Mouse (Mus musculus) midbrain, embryonic 10.5 days (tissue): Measurements from ENCODE around the gene Enox2. TPM values are rescaled to one million over a fixed set of nuclear protein-coding genes. Genes with fewer than 3 reads are reported as not detected.
"Not testable (repeated sequence)": the region's sequence is repeated elsewhere in the genome, so short reads cannot be mapped to it uniquely, and the experiment has no call there.

Source experiments
- DNase-seq: peaks from one replicate; pipeline ENCODE4 v3.0.0-alpha.2; 2017; ENCODE audit warnings: low spot score
- H3K27ac ChIP-seq: fragments of 300-500 bp; sonication (generic); replicated peaks from 2 replicates; pipeline ENCODE4 v1.5.1; 2016; ENCODE audit warnings: mild to moderate bottlenecking
- H3K27me3 ChIP-seq: fragments of 300-500 bp; sonication (generic); 2 replicates; pipeline ENCODE4 v1.6.1; 2016; ENCODE audit warnings: low read depth, mild to moderate bottlenecking; ENCODE audit not compliant: poor library complexity, severe bottlenecking
- H3K36me3 ChIP-seq: fragments of 300-500 bp; sonication (generic); 2 replicates; pipeline ENCODE4 v1.6.1; 2016; ENCODE audit warnings: mild to moderate bottlenecking, moderate library complexity
- H3K4me1 ChIP-seq: fragments of 300-500 bp; sonication (generic); 2 replicates; pipeline ENCODE4 v1.6.1; 2016
- H3K4me3 ChIP-seq: fragments of 300-500 bp; sonication (generic); 2 replicates; pipeline ENCODE4 v1.5.1; 2016; ENCODE audit warnings: mild to moderate bottlenecking, moderate library complexity
- H3K9me3 ChIP-seq: fragments of 300-500 bp; sonication (generic); replicated peaks from 2 replicates; pipeline ENCODE4 v1.6.1; 2016; ENCODE audit warnings: mild to moderate bottlenecking
- WGBS: fragments of 180-500 bp; shearing (Covaris S2); methylation state at CpG from one replicate; pipeline ENCODE4 v1.1.7; 2016; 5-methylcytosine and 5-hydroxymethylcytosine counted together
- polyA plus RNA-seq: library from polyadenylated mRNA; unstranded; fragments of >200 nt; fragmentation: Nextera tagmentation; extraction: Ambion mirVana; gene quantifications from 2 replicates; pipeline ENCODE4 v1.2.1, GENCODE M21; 2016

The Enox2 gene
- polyA plus RNA-seq, 1 experiment from 2014 or later, result 8.2 TPM

DNA sequence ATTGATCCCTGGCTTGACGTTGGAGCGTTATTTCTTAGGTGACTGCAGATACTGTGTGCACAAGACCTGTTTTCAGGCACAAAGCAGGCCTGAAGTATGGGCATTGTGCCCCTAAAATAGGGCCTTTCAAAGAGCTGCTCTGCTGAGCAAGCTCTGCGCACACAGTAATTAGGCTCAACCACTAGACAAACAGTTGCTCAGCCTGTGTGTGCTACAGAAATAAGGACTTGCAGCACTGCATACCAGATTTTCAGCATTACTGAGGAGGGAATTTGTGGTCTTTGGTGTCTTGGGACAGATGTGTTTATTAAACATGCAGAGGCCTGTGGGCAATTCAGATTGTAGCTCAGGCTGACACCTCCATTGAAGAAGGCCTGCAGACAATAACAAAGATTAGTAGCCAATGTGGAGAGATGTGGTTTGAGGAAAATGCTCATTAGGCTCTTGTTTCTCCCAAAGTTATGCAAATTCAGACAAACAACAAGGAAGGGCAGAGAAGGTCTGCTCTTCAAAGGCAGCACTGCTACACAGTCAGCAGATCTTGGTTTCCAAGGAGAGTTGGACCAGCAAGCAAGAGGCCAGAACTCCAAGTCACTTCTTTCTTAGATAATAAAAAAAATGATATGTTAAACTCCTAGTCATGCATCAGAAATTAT is 163.2 kb downstream of the Enox2 start:
- Histone ChIP-seq H3K9me3 (no peaks in the 10 kb centered on the region), H3K27me3 (no peaks in the 10 kb centered on the region; the same call in 1 of the 2 replicates), H3K4me1 (peaks cover 13% of the 10 kb centered on the region), H3K4me3 (no peak overlapping the region), H3K27ac (peak overlapping the region; percentile 18; the same call in 1 of the 2 replicates), H3K36me3 (no peaks in the 10 kb centered on the region)
- DNase-seq, result peak; percentile 18
- 40% methylated on average over 3 of the region's 3 CpGs for WGBS

DNA sequence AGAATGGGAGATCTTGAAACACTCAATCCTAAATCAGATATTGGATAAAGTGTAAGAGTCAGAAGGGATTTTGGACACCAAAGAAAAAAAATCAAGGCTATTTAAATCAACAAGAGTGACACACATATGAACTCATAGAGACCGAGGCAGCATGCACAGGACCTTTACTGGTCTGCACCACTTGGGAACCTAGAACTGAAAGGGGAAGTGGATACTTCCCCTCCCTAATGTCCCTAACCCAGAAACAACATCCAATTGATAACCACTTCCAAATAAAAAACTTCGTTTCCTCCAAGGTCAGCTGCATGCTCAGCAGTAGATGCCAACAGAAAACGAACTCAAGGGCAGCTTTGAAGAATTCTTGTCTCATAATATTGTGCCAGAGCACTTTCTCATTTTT is 171.6 kb downstream of the Enox2 start:
- WGBS, result 85% methylated on average over 3 of the region's 3 CpGs

GRCm38 (mm10) chrX:49112412-49112811 is 175.6 kb downstream of the Enox2 start:
- WGBS, result 28% methylated on average over 3 of the region's 3 CpGs
- Histone ChIP-seq H3K4me3 (no peak overlapping the region), H3K27ac (no peak overlapping the region), H3K36me3 (no peaks in the 10 kb centered on the region), H3K27me3 (no peaks in the 10 kb centered on the region), H3K9me3 (no peaks in the 10 kb centered on the region), H3K4me1 (no peaks in the 10 kb centered on the region)
- DNase-seq, result no peak

More for the DNA sequence above, 171.6 kb downstream of the Enox2 start:
- H3K4me1 ChIP-seq, result no peaks in the 10 kb centered on the region
- no peaks in the 10 kb centered on the region for H3K27me3 ChIP-seq
- no peaks in the 10 kb centered on the region for H3K9me3 ChIP-seq
- H3K27ac ChIP-seq, result no peak overlapping the region
- no peak overlapping the region for H3K4me3 ChIP-seq
- no peak for DNase-seq
- H3K36me3 ChIP-seq, result no peaks in the 10 kb centered on the region

- H3K9me3 ChIP-seq, result not testable (repeated sequence)
Observed at GRCm38 (mm10) chrX:49100542-49100941, 187.5 kb downstream of the Enox2 start.

GRCm38 (mm10) chrX:49096249-49096648 is 191.8 kb downstream of the Enox2 start:
- DNase-seq, result peak; percentile 12

More at GRCm38 (mm10) chrX:49100542-49100941, 187.5 kb downstream of the Enox2 start:
- not testable (repeated sequence) for H3K27me3 ChIP-seq, H3K4me1 ChIP-seq, H3K36me3 ChIP-seq, H3K27ac ChIP-seq, H3K4me3 ChIP-seq, DNase-seq
- 89% methylated on average over 1 of the region's 1 CpGs for WGBS

DNA sequence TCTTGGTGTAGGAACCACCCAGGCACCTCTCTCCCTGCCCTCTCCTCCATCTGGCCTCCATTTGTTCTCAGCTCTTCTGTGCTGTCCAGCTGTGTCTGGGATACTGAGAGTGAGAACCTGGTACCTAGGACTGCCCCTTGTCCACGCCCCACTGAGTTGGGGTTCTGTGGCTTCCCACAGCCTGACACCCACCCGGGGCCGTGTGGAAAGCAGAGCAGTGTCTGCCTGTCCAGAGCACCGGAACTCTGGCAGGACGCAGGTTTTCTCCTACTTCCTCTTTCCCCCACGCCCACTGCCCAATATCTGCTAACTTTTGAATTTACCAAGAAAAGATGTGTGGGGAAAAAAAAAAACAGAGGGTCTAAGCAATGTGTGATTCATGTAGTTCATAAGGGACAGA is 213.0 kb downstream of the Enox2 start:
- H3K27me3 ChIP-seq, result no peaks in the 10 kb centered on the region
- DNase-seq, result no peak
- no peaks in the 10 kb centered on the region for H3K9me3 ChIP-seq
- H3K36me3 ChIP-seq, result no peaks in the 10 kb centered on the region
- no peaks in the 10 kb centered on the region for H3K4me1 ChIP-seq
- WGBS, result 82% methylated on average over 6 of the region's 6 CpGs
- H3K4me3 ChIP-seq, result no peak overlapping the region
- H3K27ac ChIP-seq, result no peak overlapping the region

More at GRCm38 (mm10) chrX:49096249-49096648, 191.8 kb downstream of the Enox2 start:
- Histone ChIP-seq H3K36me3 (no peaks in the 10 kb centered on the region), H3K9me3 (no peaks in the 10 kb centered on the region), H3K27me3 (no peaks in the 10 kb centered on the region), H3K27ac (no peak overlapping the region), H3K4me1 (peaks cover 6% of the 10 kb centered on the region; the same call in 1 of the 2 replicates), H3K4me3 (no peak overlapping the region)
- WGBS, result 76% methylated on average over 2 of the region's 2 CpGs

- WGBS, result 86% methylated on average over 3 of the region's 3 CpGs
- no peaks in the 10 kb centered on the region for H3K36me3 ChIP-seq
- no peak for DNase-seq
- no peaks in the 10 kb centered on the region for H3K27me3 ChIP-seq
- no peaks in the 10 kb centered on the region for H3K4me1 ChIP-seq
- no peak overlapping the region for H3K27ac ChIP-seq
- no peak overlapping the region for H3K4me3 ChIP-seq
- no peaks in the 10 kb centered on the region for H3K9me3 ChIP-seq
Observed at GRCm38 (mm10) chrX:49073563-49073962, 214.5 kb downstream of the Enox2 start.

DNA sequence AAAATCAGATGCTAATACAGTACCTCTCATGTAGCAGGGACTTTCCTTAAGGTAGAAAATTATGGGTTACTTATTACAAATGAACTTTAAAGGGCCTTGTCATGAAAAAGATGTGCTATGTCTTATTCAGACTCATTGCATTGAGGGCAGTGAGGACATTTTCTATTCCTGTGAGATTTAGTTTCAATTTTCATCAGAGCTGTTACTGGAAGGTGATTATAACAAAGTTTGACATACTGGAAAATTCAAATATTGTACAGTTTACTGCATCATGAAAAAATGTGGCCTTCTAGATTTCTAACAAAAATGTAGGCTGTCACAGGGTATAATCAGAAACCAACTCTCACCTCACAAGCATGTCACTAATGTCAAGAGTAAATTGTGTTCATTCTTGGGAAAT is 242.9 kb downstream of the Enox2 start:
- H3K36me3 ChIP-seq, result no peaks in the 10 kb centered on the region
- no peak for DNase-seq

GRCm38 (mm10) chrX:49009746-49010145 is 278.3 kb downstream of the Enox2 start:
- WGBS, result 65% methylated on average over 5 of the region's 5 CpGs
- H3K4me3 ChIP-seq, result no peak overlapping the region

More for the DNA sequence above, 242.9 kb downstream of the Enox2 start:
- H3K27ac ChIP-seq, result no peak overlapping the region
- no peaks in the 10 kb centered on the region for H3K27me3 ChIP-seq
- H3K4me1 ChIP-seq, result no peaks in the 10 kb centered on the region
- H3K4me3 ChIP-seq, result no peak overlapping the region
- H3K9me3 ChIP-seq, result no peaks in the 10 kb centered on the region

DNA sequence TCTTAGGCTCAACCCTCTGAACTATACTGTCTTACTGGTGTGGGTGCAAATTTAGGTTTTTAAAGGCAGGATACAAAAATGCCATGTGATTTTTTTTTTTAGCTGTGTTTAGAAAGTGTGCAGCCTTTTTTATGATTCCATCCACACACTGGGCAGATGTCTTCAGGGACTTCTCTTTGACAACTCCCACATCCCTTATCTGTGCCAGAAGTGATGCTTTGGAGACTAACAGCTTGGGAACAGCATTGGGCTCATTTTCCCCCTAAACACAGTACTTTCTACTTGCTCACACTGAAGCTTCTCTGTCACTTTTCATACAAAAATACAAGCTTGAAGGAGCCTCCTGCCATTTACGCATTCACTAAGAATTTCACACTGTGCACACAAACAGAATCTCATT is 282.4 kb downstream of the Enox2 start:
- WGBS, result 94% methylated on average over 1 of the region's 1 CpGs
- no peaks in the 10 kb centered on the region for H3K27me3 ChIP-seq
- no peak overlapping the region for H3K27ac ChIP-seq
- H3K4me3 ChIP-seq, result no peak overlapping the region
- no peak for DNase-seq
- H3K9me3 ChIP-seq, result no peaks in the 10 kb centered on the region
- H3K36me3 ChIP-seq, result no peaks in the 10 kb centered on the region
- H3K4me1 ChIP-seq, result no peaks in the 10 kb centered on the region

More at GRCm38 (mm10) chrX:49009746-49010145, 278.3 kb downstream of the Enox2 start:
- Histone ChIP-seq H3K27me3 (no peaks in the 10 kb centered on the region), H3K27ac (no peak overlapping the region), H3K9me3 (no peaks in the 10 kb centered on the region), H3K36me3 (no peaks in the 10 kb centered on the region), H3K4me1 (no peaks in the 10 kb centered on the region)
- DNase-seq, result no peak

DNA sequence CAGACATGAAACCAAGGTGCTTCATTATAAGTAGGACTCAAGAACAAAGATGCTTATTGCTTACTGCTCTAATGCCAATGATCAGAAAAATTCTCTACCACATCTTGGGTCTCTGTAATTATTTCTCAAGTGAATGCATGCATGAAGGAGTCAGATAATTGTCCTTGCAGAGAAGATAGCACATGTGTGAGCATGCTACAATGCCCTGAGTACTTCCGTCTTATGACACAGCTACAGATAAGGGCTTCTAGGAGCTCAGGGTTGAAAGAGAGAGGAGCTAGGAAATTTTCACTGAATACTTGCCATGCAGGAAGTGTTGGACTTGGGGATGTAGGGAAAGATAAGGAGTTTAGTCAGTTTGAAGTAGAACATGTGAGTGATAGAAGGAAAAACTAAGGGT is 285.2 kb downstream of the Enox2 start:
- WGBS, result 86% methylated on average over 1 of the region's 1 CpGs
- H3K27ac ChIP-seq, result no peak overlapping the region
- H3K9me3 ChIP-seq, result no peaks in the 10 kb centered on the region
- no peaks in the 10 kb centered on the region for H3K4me1 ChIP-seq
- no peaks in the 10 kb centered on the region for H3K27me3 ChIP-seq
- no peak overlapping the region for H3K4me3 ChIP-seq
- DNase-seq, result no peak
- no peaks in the 10 kb centered on the region for H3K36me3 ChIP-seq

- Histone ChIP-seq H3K4me3 (no peak overlapping the region), H3K27me3 (no peaks in the 10 kb centered on the region), H3K4me1 (no peaks in the 10 kb centered on the region), H3K36me3 (no peaks in the 10 kb centered on the region), H3K27ac (no peak overlapping the region), H3K9me3 (peaks cover 8% of the 10 kb centered on the region; the same call in 1 of the 2 replicates)
- DNase-seq, result no peak
- WGBS, result 86% methylated on average over 5 of the region's 5 CpGs
Observed at GRCm38 (mm10) chrX:48985653-48986052, 302.4 kb downstream of the Enox2 start.

GRCm38 (mm10) chrX:48984451-48984850 is 303.6 kb downstream of the Enox2 start:
- Histone ChIP-seq H3K4me1 (no peaks in the 10 kb centered on the region), H3K27me3 (no peaks in the 10 kb centered on the region), H3K4me3 (no peak overlapping the region), H3K9me3 (peaks cover 8% of the 10 kb centered on the region; the same call in 1 of the 2 replicates), H3K27ac (no peak overlapping the region), H3K36me3 (no peaks in the 10 kb centered on the region)
- DNase-seq, result no peak
- 81% methylated on average over 2 of the region's 2 CpGs for WGBS
